Comparison of ENCODE assay signal across 12 mouse cellular contexts in the genomic region with DNA sequence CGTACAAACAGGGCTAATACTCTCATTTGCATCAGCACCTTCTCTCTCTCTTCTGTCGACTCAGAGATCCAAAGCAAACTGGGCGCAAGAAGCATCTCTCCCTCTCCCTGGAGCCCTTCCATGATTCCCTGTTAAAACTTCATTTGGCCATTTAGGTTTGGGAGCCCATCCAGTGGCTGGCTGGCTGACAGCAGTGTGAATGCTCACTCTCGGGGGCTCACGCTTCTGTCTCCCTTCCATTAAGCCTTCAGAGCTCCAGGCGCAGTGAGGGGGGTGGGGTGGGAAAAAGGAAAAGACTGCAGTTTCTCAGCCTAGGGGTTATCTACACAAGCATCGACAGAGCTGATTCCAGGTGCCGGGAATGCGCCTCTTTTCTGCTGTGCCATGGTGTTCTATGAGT.
DNase-seq lines count a peak whose midpoint lies in the region; ATAC-seq and TF ChIP-seq lines count a peak whose summit lies in the region.
"Had no signal": no experiment of that assay in that cellular context is flagged by ENCODE, and none has a peak within 500 bp of the region (broad histone marks: within the 10 kb centered on the region; RNA-seq: fewer than 3 reads in every experiment).

No protein-coding gene starts in this region.

- no peak overlapping the region for H3K4me3 ChIP-seq in heart, embryonic 11.5 days (ENCODE audit: low read depth, low read length)
- no peak overlapping the region for H3K4me3 ChIP-seq in hindbrain, embryonic 16.5 days (ENCODE audit: low read length)
- H3K4me3 ChIP-seq in stomach, postnatal 0 days (ENCODE audit: low read depth, low read length) = no peak overlapping the region
- H3K4me3 ChIP-seq: liver, embryonic 12.5 days had no signal

- 26% methylated on average over 9 of the region's 9 CpGs for WGBS in heart, embryonic 11.5 days (ENCODE audit: insufficient replicate concordance)
- 23% methylated on average over 9 of the region's 9 CpGs for WGBS in hindbrain, embryonic 16.5 days
- 21% methylated on average over 9 of the region's 9 CpGs for WGBS in stomach, postnatal 0 days

- ATAC-seq in heart, embryonic 11.5 days (replicated peaks; ENCODE audit: insufficient number of reproducible peaks, low FRiP score, low TSS enrichment) = no peak
- peak; percentile 48 for ATAC-seq in hindbrain, embryonic 16.5 days
- ATAC-seq in stomach, postnatal 0 days (ENCODE audit: low FRiP score, low TSS enrichment) = no peak
- no peak for ATAC-seq in erythroid progenitor cell, adult 5-6 weeks (replicated peaks; ENCODE audit: low FRiP score, poor library complexity, severe bottlenecking)
- ATAC-seq: liver, embryonic 12.5 days had no signal

- H3K4me1 ChIP-seq in heart, embryonic 11.5 days (ENCODE audit: control insufficient read depth, insufficient read depth, low read length) = peaks cover 30% of the 10 kb centered on the region
- peaks cover 71% of the 10 kb centered on the region for H3K4me1 ChIP-seq in hindbrain, embryonic 16.5 days (ENCODE audit: control insufficient read depth, insufficient read depth, low read depth, low read length)
- peaks cover 14% of the 10 kb centered on the region; the same call in 1 of the 2 replicates for H3K4me1 ChIP-seq in stomach, postnatal 0 days (replicated peaks; ENCODE audit: control insufficient read depth, insufficient read depth)

- no peak for TF ChIP-seq CTCF in stomach, postnatal 0 days (IDR thresholded peaks at IDR 0.05; ENCODE audit: low read depth)

- no peaks in the 10 kb centered on the region for H3K36me3 ChIP-seq in heart, embryonic 11.5 days (ENCODE audit: control insufficient read depth, insufficient read depth, low read length)
- H3K36me3 ChIP-seq in hindbrain, embryonic 16.5 days (ENCODE audit: control insufficient read depth, insufficient read depth, low read length) = no peaks in the 10 kb centered on the region
- no peaks in the 10 kb centered on the region for H3K36me3 ChIP-seq in stomach, postnatal 0 days (ENCODE audit: control insufficient read depth, insufficient read depth, low read length)
- H3K36me3 ChIP-seq: liver, embryonic 12.5 days had no signal

- H3K9ac ChIP-seq in heart, embryonic 11.5 days (ENCODE audit: low read depth, low read length) = no peak overlapping the region
- 0 out of 2 replicates have a peak overlapping the region, but pooled peaks have one; percentile 14 for H3K9ac ChIP-seq in hindbrain, embryonic 16.5 days (ENCODE audit: low read depth, low read length)
- no peak overlapping the region for H3K9ac ChIP-seq in stomach, postnatal 0 days (ENCODE audit: low read length)
- H3K9ac ChIP-seq: liver, embryonic 12.5 days had no signal

- H3K27me3 ChIP-seq in heart, embryonic 11.5 days (ENCODE audit: control insufficient read depth, insufficient read depth, low read length) = no peaks in the 10 kb centered on the region
- no peaks in the 10 kb centered on the region for H3K27me3 ChIP-seq in hindbrain, embryonic 16.5 days (replicated peaks; ENCODE audit: control insufficient read depth, insufficient read depth, low read length)
- no peaks in the 10 kb centered on the region for H3K27me3 ChIP-seq in stomach, postnatal 0 days (ENCODE audit: control insufficient read depth, insufficient read depth, low read length)
- H3K27me3 ChIP-seq: liver, embryonic 12.5 days had no signal

- H3K27ac ChIP-seq in heart, embryonic 11.5 days (ENCODE audit: low read depth, low read length) = no peak overlapping the region
- peak overlapping the region; percentile 76 for H3K27ac ChIP-seq in hindbrain, embryonic 16.5 days (ENCODE audit: low read depth, low read length)
- H3K27ac ChIP-seq in stomach, postnatal 0 days (replicated peaks) = no peak overlapping the region
- H3K27ac ChIP-seq: liver, embryonic 12.5 days had no signal

- H3K4me2 ChIP-seq in heart, embryonic 11.5 days = no peak overlapping the region
- H3K4me2 ChIP-seq in hindbrain, embryonic 16.5 days (ENCODE audit: low read length) = peak overlapping the region; percentile 30
- no peak overlapping the region for H3K4me2 ChIP-seq in stomach, postnatal 0 days (replicated peaks; ENCODE audit: low read depth)
- H3K4me2 ChIP-seq: liver, embryonic 12.5 days had no signal

- DNase-seq in heart, postnatal 10 days = peak; percentile 38 to 45
- peak; percentile 30 for DNase-seq in right cerebral cortex, postnatal 14 days
- DNase-seq in right cerebral cortex, postnatal 36 days (ENCODE audit: low spot score in 2 of 2) = no peak
- peak; percentile 33 for DNase-seq in stomach, postnatal 0 days (ENCODE audit: low spot score)
- DNase-seq in MN1 (ENCODE audit: low spot score) = no peak
- DNase-seq: cerebellum, postnatal 36 days; gastrocnemius, postnatal 36 days; thymus, postnatal 36 days had no signal

- TF ChIP-seq EP300 in stomach, postnatal 0 days (optimal IDR thresholded peaks at IDR 0.05) = no peak

- H3K9me3 ChIP-seq in heart, embryonic 11.5 days (replicated peaks; ENCODE audit: control insufficient read depth, low read length) = no peaks in the 10 kb centered on the region
- no peaks in the 10 kb centered on the region for H3K9me3 ChIP-seq in hindbrain, embryonic 16.5 days (ENCODE audit: control insufficient read depth, low read length)
- H3K9me3 ChIP-seq in stomach, postnatal 0 days (ENCODE audit: control insufficient read depth, low read length) = no peaks in the 10 kb centered on the region
- H3K9me3 ChIP-seq: liver, embryonic 12.5 days had no signal

- intact Hi-C loops in heart, postnatal 10 days (cut with DNase I) = no loop called here

Comparison
In these comparisons a context has a peak if more than half of its experiments do, and no peak if none do; other contexts are left out.
1. DNase-seq: peak in heart, postnatal 10 days (2 of 2), right cerebral cortex, postnatal 14 days (single experiment) and stomach, postnatal 0 days (single experiment); none in right cerebral cortex, postnatal 36 days (0 of 2) and MN1 (single experiment).